Mouse (Mus musculus) T-cell, adult 2 months (primary cell): ENCODE data around the gene Mvp.

ENCODE experiments used
- DNase-seq: peaks from one replicate; pipeline ENCODE4 v3.0.0; 2022; ENCODE audit warnings: low spot score

Mvp gene

GRCm38 (mm10) chr7:126988816-126989215 is 25.6 kb downstream of the Mvp start:
- no peak for DNase-seq

- DNase-seq: peak; percentile 34
These were observed 28.1 kb downstream of the Mvp start for GRCm38 (mm10) chr7:126986319-126986718.

GRCm38 (mm10) chr7:126984667-126985444 is 29.6 kb downstream of the Mvp start:
- DNase-seq: no peak

- no peak for DNase-seq
These were observed 31.3 kb downstream of the Mvp start for GRCm38 (mm10) chr7:126983113-126983512.

- DNase-seq: no peak
These were observed 32.4 kb downstream of the Mvp start for GRCm38 (mm10) chr7:126982054-126982453.

GRCm38 (mm10) chr7:126981601-126982000 is 32.8 kb downstream of the Mvp start:
- no peak for DNase-seq

GRCm38 (mm10) chr7:126978841-126979240 is 35.6 kb downstream of the Mvp start:
- DNase-seq: peak; percentile 46

- no peak for DNase-seq
These were observed 37.5 kb downstream of the Mvp start for GRCm38 (mm10) chr7:126976878-126977459.

- DNase-seq: peak; percentile 93
These were observed 38.2 kb downstream of the Mvp start, which contains the start of gene Cdiptos for GRCm38 (mm10) chr7:126975950-126976866. TSS of gene Cdiptos (minus strand) at chr7:126976098.

GRCm38 (mm10) chr7:126975893-126975949 is 38.7 kb downstream of the Mvp start, which contains the start of gene Cdipt:
TSS of gene Cdipt (plus strand) at chr7:126975914.
- DNase-seq: no peak

GRCm38 (mm10) chr7:126975493-126975892 is 38.9 kb downstream of the Mvp start:
- DNase-seq: no peak

GRCm38 (mm10) chr7:126967361-126967760 is 47.1 kb downstream of the Mvp start:
- DNase-seq: no peak

- DNase-seq: no peak
These were observed 48.9 kb downstream of the Mvp start for GRCm38 (mm10) chr7:126965568-126965967.

- no peak for DNase-seq
These were observed 50.7 kb downstream of the Mvp start for GRCm38 (mm10) chr7:126963548-126964286.

GRCm38 (mm10) chr7:126961965-126962364 is 52.5 kb downstream of the Mvp start:
- no peak for DNase-seq

- no peak for DNase-seq
These were observed 53.3 kb downstream of the Mvp start for GRCm38 (mm10) chr7:126961095-126961494.

GRCm38 (mm10) chr7:126959780-126960179 is 54.6 kb downstream of the Mvp start:
- no peak for DNase-seq

- DNase-seq: no peak
These were observed 59.3 kb downstream of the Mvp start for GRCm38 (mm10) chr7:126955125-126955524.

- DNase-seq: no peak
These were observed 61.8 kb downstream of the Mvp start for GRCm38 (mm10) chr7:126952646-126953045.

- DNase-seq: no peak
These were observed 62.7 kb downstream of the Mvp start for GRCm38 (mm10) chr7:126951741-126952140.

GRCm38 (mm10) chr7:126950647-126951615 is 63.5 kb downstream of the Mvp start:
- no peak for DNase-seq
